Mouse (Mus musculus) stomach, postnatal 0 days (tissue): ENCODE data around the gene Zdhhc20.

Experiments
- CTCF ChIP-seq: IDR thresholded peaks from 2 replicates; pipeline ENCODE4 v1.5.1; 2016; ENCODE audit warnings: antibody characterized with exemption, low read depth, mild to moderate bottlenecking, moderate library complexity
- EP300 ChIP-seq: optimal IDR thresholded peaks from 2 replicates; pipeline ENCODE3; 2016; ENCODE audit warnings: antibody characterized with exemption

DNA sequence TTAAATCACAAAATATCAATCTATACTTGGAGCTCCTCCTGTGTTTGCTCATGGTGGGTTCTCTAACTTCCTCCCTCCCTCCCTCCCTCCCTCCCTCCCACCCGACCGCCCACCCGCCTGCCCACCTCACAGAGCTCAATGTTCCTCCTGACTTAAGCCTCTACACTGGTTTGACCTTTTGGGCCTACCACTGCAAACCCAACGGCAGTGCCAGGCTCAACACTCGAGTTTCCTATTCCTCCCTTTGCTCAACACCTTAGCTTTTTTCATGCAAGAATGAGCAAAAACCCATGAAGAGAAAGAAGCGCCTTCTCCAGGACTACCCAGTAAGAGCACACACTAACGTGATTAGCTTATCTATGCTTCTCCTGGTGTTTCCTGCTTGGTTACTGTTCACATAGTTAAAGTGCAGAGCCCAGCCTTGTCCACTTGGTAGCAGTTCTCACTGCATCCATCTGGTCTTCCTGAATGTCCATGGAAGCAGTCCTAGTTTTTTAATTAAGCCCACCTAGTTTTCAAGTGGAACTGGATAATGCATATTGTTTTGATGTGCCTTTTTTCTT, 42.9 kb upstream of the Zdhhc20 start:
- TF ChIP-seq CTCF: no peak
- no peak for TF ChIP-seq EP300
